Mouse (Mus musculus) layer of hippocampus, postnatal 14 days (tissue): ENCODE measurements at regions not wholly inside any gene's neighbourhood (a gene's known extent, or its start where the extent isn't known, plus 50 kb on each side); places are given as distances from the start of the nearest gene placed in this dataset.

Experiments used
- DNase-seq, 2 experiments: peaks; one replicate each; pipeline ENCODE4 v3.0.0; 2021 to 2022; ENCODE audit warnings: low spot score in 2 of 2, mixed read lengths in 1 of 2

GRCm38 (mm10) chr7:89088141-89088540 is 315.9 kb downstream of the Tmem135 start:
- DNase-seq = no peak

- peak; percentile 11 to 50 for DNase-seq
Measured at GRCm38 (mm10) chr7:89086348-89086747, 317.7 kb downstream of the Tmem135 start.

- DNase-seq = no peak
Measured at GRCm38 (mm10) chr7:89073939-89074690, 329.9 kb downstream of the Tmem135 start.

- no peak for DNase-seq
Measured at GRCm38 (mm10) chr7:89070030-89070429, 334.0 kb downstream of the Tmem135 start.

- DNase-seq = no peak
Measured at GRCm38 (mm10) chr7:89064462-89064861, 339.6 kb downstream of the Tmem135 start.

- DNase-seq = no peak
Measured at GRCm38 (mm10) chr7:89063630-89064029, 340.4 kb downstream of the Tmem135 start.

GRCm38 (mm10) chr7:89054494-89054893 is 349.5 kb downstream of the Tmem135 start:
- no peak for DNase-seq

- DNase-seq = peak in 1 of 2 experiments; percentile 12
Measured at GRCm38 (mm10) chr7:89051240-89051639, 352.8 kb downstream of the Tmem135 start.

- no peak for DNase-seq
Measured at GRCm38 (mm10) chr7:89046405-89047217, 357.4 kb downstream of the Tmem135 start.

GRCm38 (mm10) chr7:89042977-89043376 is 361.0 kb downstream of the Tmem135 start:
- peak in 1 of 2 experiments; percentile 34 for DNase-seq

GRCm38 (mm10) chr7:89041287-89041686 is 362.7 kb downstream of the Tmem135 start:
- no peak for DNase-seq

- no peak for DNase-seq
Measured at GRCm38 (mm10) chr7:89040139-89040538, 363.9 kb downstream of the Tmem135 start.

GRCm38 (mm10) chr7:89035138-89035996 is 368.7 kb downstream of the Tmem135 start:
- no peak for DNase-seq

GRCm38 (mm10) chr7:89023230-89024030 is 380.6 kb downstream of the Tmem135 start:
- DNase-seq = no peak

GRCm38 (mm10) chr7:88998815-88999392 is 405.1 kb downstream of the Tmem135 start:
- no peak for DNase-seq

- DNase-seq = no peak
Measured at GRCm38 (mm10) chr7:88997815-88998477, 406.1 kb downstream of the Tmem135 start.

- no peak for DNase-seq
Measured at GRCm38 (mm10) chr7:88974436-88974835, 429.6 kb downstream of the Tmem135 start.

- no peak for DNase-seq
Measured at GRCm38 (mm10) chr7:88960841-88961240, 443.2 kb downstream of the Tmem135 start.

- DNase-seq = no peak
Measured at GRCm38 (mm10) chr7:88960190-88960589, 443.8 kb downstream of the Tmem135 start.
